Mouse (Mus musculus): ENCODE data around the gene Mcm2. TPM values are rescaled to one million over a fixed set of nuclear protein-coding genes. Genes with fewer than 3 reads are reported as not detected.

Gene Mcm2
- polyA plus RNA-seq, 1 experiment, result 10.2 TPM

GRCm38 (mm10) chr6:88901947-88902820, 3.6 kb upstream of the Mcm2 start, which contains the start of gene Tpra1:
Tpra1 (plus strand) TSS chr6:88902251.
- Histone ChIP-seq H3K36me3 (ENCODE audit: control insufficient read depth, insufficient read depth, low read length) (no peaks in the 10 kb centered on the region), H3K27me3 (replicated peaks; ENCODE audit: control insufficient read depth, insufficient read depth, low read length) (no peaks in the 10 kb centered on the region), H3K4me1 (ENCODE audit: control insufficient read depth, insufficient read depth, low read length) (peaks cover 45% of the 10 kb centered on the region), H3K4me3 (ENCODE audit: insufficient read depth, low read depth, low read length) (peak within 1 kb of the TSS; percentile 84), H3K27ac (ENCODE audit: insufficient read depth, low read depth, low read length) (peak within 1 kb of the TSS; percentile 87)
- WGBS, result under 1% methylated on average over 66 of the region's 66 CpGs
- TF ChIP-seq CTCF (conservative IDR thresholded peaks at IDR 0.05; ENCODE audit: insufficient read depth, insufficient read length, low read depth, low read length) (no peak), POLR2A (IDR thresholded peaks at IDR 0.05; ENCODE audit: low read depth, low read length) (peak; percentile 29)
- peak; percentile 99 for DNase-seq

- Histone ChIP-seq H3K27me3 (replicated peaks; ENCODE audit: control insufficient read depth, insufficient read depth, low read length) (no peaks in the 10 kb centered on the region), H3K4me3 (ENCODE audit: insufficient read depth, low read depth, low read length) (peak overlapping the region; percentile 73), H3K4me1 (ENCODE audit: control insufficient read depth, insufficient read depth, low read length) (peaks cover 44% of the 10 kb centered on the region), H3K36me3 (ENCODE audit: control insufficient read depth, insufficient read depth, low read length) (no peaks in the 10 kb centered on the region), H3K27ac (ENCODE audit: insufficient read depth, low read depth, low read length) (peak overlapping the region; percentile 82)
- DNase-seq, result no peak
- 2% methylated on average over 5 of the region's 5 CpGs for WGBS
- TF ChIP-seq CTCF (conservative IDR thresholded peaks at IDR 0.05; ENCODE audit: insufficient read depth, insufficient read length, low read depth, low read length), result no peak
- TF ChIP-seq POLR2A (IDR thresholded peaks at IDR 0.05; ENCODE audit: low read depth, low read length), result no peak
These were observed 2.9 kb upstream of the Mcm2 start for GRCm38 (mm10) chr6:88901471-88901870.

GRCm38 (mm10) chr6:88899628-88900027, 1.0 kb upstream of the Mcm2 start:
- peaks cover 26% of the 10 kb centered on the region for H3K4me1 ChIP-seq (ENCODE audit: control insufficient read depth, insufficient read depth, low read length)
- no peaks in the 10 kb centered on the region for H3K27me3 ChIP-seq (replicated peaks; ENCODE audit: control insufficient read depth, insufficient read depth, low read length)
- H3K27ac ChIP-seq (ENCODE audit: insufficient read depth, low read depth, low read length), result no peak overlapping the region
- 92% methylated on average over 2 of the region's 2 CpGs for WGBS
- H3K36me3 ChIP-seq (ENCODE audit: control insufficient read depth, insufficient read depth, low read length), result no peaks in the 10 kb centered on the region
- TF ChIP-seq POLR2A (IDR thresholded peaks at IDR 0.05; ENCODE audit: low read depth, low read length), result no peak
- TF ChIP-seq CTCF (conservative IDR thresholded peaks at IDR 0.05; ENCODE audit: insufficient read depth, insufficient read length, low read depth, low read length), result no peak
- no peak overlapping the region for H3K4me3 ChIP-seq (ENCODE audit: insufficient read depth, low read depth, low read length)
- DNase-seq, result no peak

- Histone ChIP-seq H3K36me3 (ENCODE audit: control insufficient read depth, insufficient read depth, low read length) (no peaks in the 10 kb centered on the region), H3K27me3 (replicated peaks; ENCODE audit: control insufficient read depth, insufficient read depth, low read length) (no peaks in the 10 kb centered on the region), H3K27ac (ENCODE audit: insufficient read depth, low read depth, low read length) (no peak overlapping the region), H3K4me3 (ENCODE audit: insufficient read depth, low read depth, low read length) (no peak overlapping the region), H3K4me1 (ENCODE audit: control insufficient read depth, insufficient read depth, low read length) (peaks cover 21% of the 10 kb centered on the region)
- TF ChIP-seq POLR2A (IDR thresholded peaks at IDR 0.05; ENCODE audit: low read depth, low read length), result no peak
- 57% methylated on average over 4 of the region's 4 CpGs for WGBS
- DNase-seq, result no peak
These were observed 506 bp upstream of the Mcm2 start for GRCm38 (mm10) chr6:88899086-88899485.

- no peak overlapping the region for H3K4me3 ChIP-seq (ENCODE audit: insufficient read depth, low read depth, low read length)
- no peaks in the 10 kb centered on the region for H3K27me3 ChIP-seq (replicated peaks; ENCODE audit: control insufficient read depth, insufficient read depth, low read length)
These were observed 1.3 kb downstream of the Mcm2 start for GRCm38 (mm10) chr6:88897246-88897645.

GRCm38 (mm10) chr6:88895943-88896342, 2.6 kb downstream of the Mcm2 start:
- no peak overlapping the region for H3K4me3 ChIP-seq (ENCODE audit: insufficient read depth, low read depth, low read length)
- DNase-seq, result no peak
- TF ChIP-seq CTCF (conservative IDR thresholded peaks at IDR 0.05; ENCODE audit: insufficient read depth, insufficient read length, low read depth, low read length) (no peak), POLR2A (IDR thresholded peaks at IDR 0.05; ENCODE audit: low read depth, low read length) (no peak)
- H3K27me3 ChIP-seq (replicated peaks; ENCODE audit: control insufficient read depth, insufficient read depth, low read length), result no peaks in the 10 kb centered on the region
- WGBS, result 83% methylated on average over 6 of the region's 6 CpGs
- no peaks in the 10 kb centered on the region for H3K36me3 ChIP-seq (ENCODE audit: control insufficient read depth, insufficient read depth, low read length)
- H3K4me1 ChIP-seq (ENCODE audit: control insufficient read depth, insufficient read depth, low read length), result peaks cover 7% of the 10 kb centered on the region; the same call in 1 of the 2 replicates
- H3K27ac ChIP-seq (ENCODE audit: insufficient read depth, low read depth, low read length), result no peak overlapping the region

More at GRCm38 (mm10) chr6:88897246-88897645, 1.3 kb downstream of the Mcm2 start:
- TF ChIP-seq CTCF (conservative IDR thresholded peaks at IDR 0.05; ENCODE audit: insufficient read depth, insufficient read length, low read depth, low read length) (no peak), POLR2A (IDR thresholded peaks at IDR 0.05; ENCODE audit: low read depth, low read length) (no peak)
- Histone ChIP-seq H3K4me1 (ENCODE audit: control insufficient read depth, insufficient read depth, low read length) (peaks cover 10% of the 10 kb centered on the region; the same call in 1 of the 2 replicates), H3K27ac (ENCODE audit: insufficient read depth, low read depth, low read length) (no peak overlapping the region), H3K36me3 (ENCODE audit: control insufficient read depth, insufficient read depth, low read length) (no peaks in the 10 kb centered on the region)
- no peak for DNase-seq
- WGBS, result 71% methylated on average over 7 of the region's 7 CpGs

GRCm38 (mm10) chr6:88893559-88893958, 5.0 kb downstream of the Mcm2 start:
- no peaks in the 10 kb centered on the region for H3K36me3 ChIP-seq (ENCODE audit: control insufficient read depth, insufficient read depth, low read length)
- 51% methylated on average over 5 of the region's 5 CpGs for WGBS
- peak; percentile 50 for DNase-seq

More at GRCm38 (mm10) chr6:88893559-88893958, 5.0 kb downstream of the Mcm2 start:
- H3K4me3 ChIP-seq (ENCODE audit: insufficient read depth, low read depth, low read length), result no peak overlapping the region
- no peak overlapping the region for H3K27ac ChIP-seq (ENCODE audit: insufficient read depth, low read depth, low read length)
- H3K4me1 ChIP-seq (ENCODE audit: control insufficient read depth, insufficient read depth, low read length), result no peaks in the 10 kb centered on the region; the same call in 1 of the 2 replicates
- no peaks in the 10 kb centered on the region for H3K27me3 ChIP-seq (replicated peaks; ENCODE audit: control insufficient read depth, insufficient read depth, low read length)
- no peak for TF ChIP-seq POLR2A (IDR thresholded peaks at IDR 0.05; ENCODE audit: low read depth, low read length)
- peak; percentile 93 for TF ChIP-seq CTCF (conservative IDR thresholded peaks at IDR 0.05; ENCODE audit: insufficient read depth, insufficient read length, low read depth, low read length)
